Mouse (Mus musculus) telencephalon, adult 2 months (tissue): ENCODE results near the gene Zfp934.
"Not testable (repeated sequence)": the region's sequence is repeated elsewhere in the genome, so short reads cannot be mapped to it uniquely, and the experiment has no call there.

Experiments
- DNase-seq: peaks from one replicate; pipeline ENCODE4 v3.0.0-alpha.2; 2011; ENCODE audit warnings: low read depth, low spot score

Gene Zfp934

DNA sequence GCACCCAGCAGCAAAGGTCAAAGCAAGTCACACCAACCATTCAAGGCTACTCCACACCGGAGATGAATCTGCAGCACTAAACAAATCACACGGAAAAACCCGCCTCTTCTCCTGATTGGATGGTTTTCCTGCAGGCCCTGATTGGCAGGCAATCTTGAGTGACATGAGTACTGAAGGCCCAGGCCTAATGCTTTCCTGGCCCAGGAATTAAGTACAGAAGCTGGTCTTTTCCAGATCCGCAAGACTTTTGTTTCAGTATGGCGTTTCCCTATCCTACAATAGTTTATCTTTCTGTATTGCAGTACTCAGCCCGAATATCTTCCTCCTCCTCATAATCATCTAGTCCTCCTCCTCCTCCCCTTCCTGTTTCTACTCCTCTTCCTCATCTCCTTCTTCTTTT lies at the start of gene Zfp934:
Zfp934 (minus strand) TSS at position 101 of the 400 bp plus-strand sequence.
- not testable (repeated sequence) for DNase-seq

DNA sequence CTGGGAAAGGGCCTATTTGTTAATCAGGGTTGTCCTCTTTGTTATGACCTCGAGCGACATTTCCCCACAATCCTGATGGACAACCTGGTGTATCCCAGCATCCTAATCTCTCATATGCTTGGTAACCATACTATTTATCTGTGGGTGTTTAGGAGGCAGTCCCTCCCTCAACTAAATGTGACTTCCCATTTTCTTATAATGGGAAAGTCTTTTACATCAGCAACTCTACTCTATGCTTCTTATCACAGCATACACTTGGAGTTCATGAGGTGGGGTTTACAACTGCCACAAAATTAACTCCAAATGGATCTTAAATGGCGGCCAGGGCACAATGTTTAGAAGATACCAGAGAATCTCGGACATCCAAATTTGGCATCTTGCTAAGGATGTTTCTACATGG lies 46.5 kb upstream of the Zfp934 start:
- DNase-seq, result not testable (repeated sequence)

DNA sequence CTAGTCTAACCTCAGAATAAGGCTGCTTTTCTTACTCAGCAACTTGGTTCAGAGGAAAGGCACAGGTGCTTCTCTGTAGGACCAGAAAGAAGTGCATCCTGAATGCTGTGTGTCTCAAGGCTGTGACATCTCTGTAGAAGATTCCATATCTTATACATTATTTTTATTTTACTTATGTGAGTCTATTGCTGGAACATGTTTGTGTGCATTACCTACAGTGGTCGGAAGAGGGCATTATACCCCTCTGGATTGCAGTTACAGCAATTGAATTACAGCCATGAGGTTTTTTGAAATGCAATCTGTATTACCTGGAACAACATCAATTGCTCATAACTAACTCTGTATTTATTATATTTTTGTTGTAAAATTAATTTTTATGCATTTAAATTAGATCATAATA lies 9.3 kb downstream of the Zfp934 start:
- DNase-seq, result not testable (repeated sequence)

- peak; percentile 0 for DNase-seq
These were observed 12.5 kb downstream of the Zfp934 start, which contains the start of gene Zfp935 for GRCm38 (mm10) chr13:62558189-62559110. Gene Zfp935, minus strand, starts transcription at chr13:62558511.

GRCm38 (mm10) chr13:62530129-62530528 lies 40.9 kb downstream of the Zfp934 start:
- not testable (repeated sequence) for DNase-seq

- DNase-seq, result not testable (repeated sequence)
These were observed 60.2 kb downstream of the Zfp934 start for GRCm38 (mm10) chr13:62510641-62511420.

DNA sequence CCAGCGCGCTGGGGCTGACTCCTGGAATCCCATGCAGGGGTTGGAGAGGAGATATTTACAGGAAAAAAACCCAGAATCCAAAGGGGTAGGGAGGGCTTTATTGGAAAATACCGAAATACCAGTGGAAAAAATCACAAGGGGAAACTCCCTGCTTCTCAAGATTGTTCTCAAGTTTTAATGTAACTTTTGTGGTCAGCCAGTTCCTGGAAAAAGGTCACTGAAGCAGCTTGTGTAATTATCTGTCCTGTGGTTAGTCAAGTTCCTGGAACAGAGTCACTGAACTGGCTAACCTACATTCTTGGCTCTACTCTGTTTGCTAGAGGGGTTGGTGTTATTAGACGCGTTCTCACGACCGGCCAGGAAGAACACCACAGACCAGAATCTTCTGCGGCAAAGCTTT lies 98.3 kb downstream of the Zfp934 start:
- not testable (repeated sequence) for DNase-seq

DNA sequence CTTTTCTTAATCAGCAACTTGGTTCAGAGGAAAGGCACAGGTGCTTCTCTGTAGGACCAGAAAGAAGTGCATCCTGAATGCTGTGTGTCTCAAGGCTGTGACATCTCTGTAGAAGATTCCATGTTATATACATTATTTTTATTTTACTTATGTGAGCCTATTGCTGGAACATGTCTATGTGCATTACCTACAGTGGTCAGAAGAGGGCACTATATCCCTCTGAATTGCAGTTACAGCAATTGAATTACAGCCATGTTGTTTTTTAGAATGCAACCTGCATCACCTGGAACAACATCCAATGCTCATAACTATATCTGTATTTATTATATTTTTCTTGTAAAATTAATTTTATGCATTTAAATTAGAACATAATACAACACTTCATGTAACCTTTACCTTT lies 101.1 kb downstream of the Zfp934 start:
- DNase-seq, result not testable (repeated sequence)

DNA sequence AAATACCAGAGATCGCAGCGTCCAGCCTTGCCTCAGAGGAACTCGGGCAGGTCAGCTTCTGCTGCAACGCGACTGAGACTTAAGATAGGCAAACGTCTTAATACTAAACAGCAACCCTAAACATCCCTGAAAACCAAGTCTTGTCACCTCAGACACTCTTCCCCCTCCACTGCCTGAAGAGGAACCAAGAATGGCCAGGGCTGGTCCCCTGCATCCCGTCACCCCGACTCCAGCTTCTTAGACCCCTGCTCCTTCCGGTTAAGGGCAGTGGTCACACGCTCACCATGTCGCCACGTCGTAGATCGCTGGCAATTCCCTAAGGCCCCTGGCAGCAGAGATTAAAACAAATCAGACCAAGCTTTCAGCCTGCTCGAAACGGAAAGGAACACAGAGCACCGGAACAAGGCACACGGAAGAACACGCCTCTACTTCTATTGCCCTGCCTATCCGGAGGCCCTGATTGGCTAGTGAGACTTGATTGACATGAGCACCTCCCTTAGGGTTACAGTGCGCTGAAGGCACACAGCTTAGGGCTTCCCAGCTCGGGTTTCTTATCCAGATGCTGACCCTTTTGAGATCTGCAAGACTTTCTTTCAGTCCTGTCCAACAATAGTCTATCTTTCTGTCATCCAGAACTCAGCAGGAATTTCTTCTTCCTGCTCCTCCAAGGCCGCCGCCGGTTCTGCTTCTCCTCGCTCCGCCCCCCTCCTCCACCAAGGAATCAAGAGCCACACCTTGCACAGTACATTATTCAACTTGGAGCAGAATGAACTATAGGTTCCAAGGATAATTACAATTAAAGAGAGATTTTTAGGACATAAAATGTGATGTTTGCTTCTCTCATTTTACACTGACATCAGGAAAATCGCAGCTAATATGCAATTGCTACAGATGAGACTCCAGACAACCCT lies 104.3 kb downstream of the Zfp934 start, which contains the start of gene Gm49359:
Gm49359 (minus strand) TSS at position 409 of the 911 bp plus-strand sequence.
- peak; percentile 92 for DNase-seq
